Mouse (Mus musculus) ES-CJ7 (cell line): ENCODE measurements around the gene Mybl2.

ENCODE experiments used
- DNase-seq: peaks from one replicate; pipeline ENCODE4 v3.0.0; 2011; ENCODE audit warnings: low read depth, low spot score

The Mybl2 gene

GRCm38 (mm10) chr2:163111413-163112201 lies 57.1 kb downstream of the Mybl2 start:
- DNase-seq = no peak

- no peak for DNase-seq
Observed at GRCm38 (mm10) chr2:163120626-163121352, 66.3 kb downstream of the Mybl2 start.

GRCm38 (mm10) chr2:163121353-163121660 lies 66.8 kb downstream of the Mybl2 start:
- DNase-seq = no peak

- peak; percentile 94 for DNase-seq
Observed at GRCm38 (mm10) chr2:163122319-163122718, 67.8 kb downstream of the Mybl2 start.

- no peak for DNase-seq
Observed at GRCm38 (mm10) chr2:163123496-163123895, 69.0 kb downstream of the Mybl2 start.

GRCm38 (mm10) chr2:163130837-163131236 lies 76.3 kb downstream of the Mybl2 start:
- DNase-seq = no peak

GRCm38 (mm10) chr2:163132314-163132713 lies 77.8 kb downstream of the Mybl2 start:
- DNase-seq = no peak
